Mouse (Mus musculus) telencephalon, adult 2 months (tissue): ENCODE measurements around the gene H2-D1.
"Not testable (repeated sequence)": the region's sequence is repeated elsewhere in the genome, so short reads cannot be mapped to it uniquely, and the experiment has no call there.

Source experiments
- DNase-seq: peaks from one replicate; pipeline ENCODE4 v3.0.0-alpha.2; 2011; ENCODE audit warnings: low read depth, low spot score

H2-D1 gene

DNA sequence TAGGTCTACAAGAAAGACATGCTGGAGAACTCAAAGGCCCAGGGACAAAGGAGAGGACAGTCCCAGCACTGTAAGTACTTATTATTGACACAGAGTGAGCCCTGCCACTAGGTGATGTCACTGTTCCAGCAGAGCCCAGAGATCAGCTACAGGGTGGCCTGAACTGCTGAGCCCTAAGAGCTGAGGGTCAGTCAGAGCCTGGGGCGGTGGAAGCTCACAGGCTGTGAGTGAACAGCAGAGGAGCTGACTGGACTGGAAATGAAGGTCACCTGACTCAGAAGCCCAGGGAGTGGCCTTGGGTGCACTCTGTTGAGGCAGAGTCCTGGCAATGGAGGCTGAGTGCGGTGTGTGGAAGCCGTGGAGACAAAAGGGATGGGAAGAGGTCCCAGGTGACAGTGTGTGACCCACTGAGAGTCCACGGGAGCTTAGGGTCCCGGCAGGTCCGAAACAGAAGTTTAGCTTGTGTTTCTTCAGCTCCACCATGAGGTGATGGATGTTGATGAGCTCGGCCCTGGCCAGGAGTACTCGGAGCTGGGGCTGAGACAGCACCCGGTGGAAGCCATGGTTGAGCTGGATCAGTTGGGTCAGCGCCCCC lies 41.3 kb downstream of the H2-D1 start:
- no peak for DNase-seq

DNA sequence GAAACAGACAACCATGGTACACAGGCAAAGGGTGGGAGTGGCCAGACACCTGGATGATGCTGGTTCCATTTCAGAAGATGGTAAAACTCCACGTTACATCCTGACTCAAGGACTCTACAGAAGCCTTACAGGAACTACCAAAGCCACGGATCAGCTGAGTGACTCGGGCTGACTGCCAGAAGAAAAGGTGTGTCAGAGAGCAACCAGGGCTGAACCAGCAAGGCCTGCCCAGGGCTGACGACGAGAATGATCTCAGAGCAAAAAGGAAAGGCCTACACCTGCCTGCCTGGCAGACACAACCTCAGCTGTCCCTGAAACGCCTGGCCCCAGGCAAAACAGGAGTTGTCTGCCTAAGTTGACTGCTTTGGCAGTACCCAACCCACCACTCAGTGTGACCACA lies 41.9 kb downstream of the H2-D1 start:
- DNase-seq: no peak

DNA sequence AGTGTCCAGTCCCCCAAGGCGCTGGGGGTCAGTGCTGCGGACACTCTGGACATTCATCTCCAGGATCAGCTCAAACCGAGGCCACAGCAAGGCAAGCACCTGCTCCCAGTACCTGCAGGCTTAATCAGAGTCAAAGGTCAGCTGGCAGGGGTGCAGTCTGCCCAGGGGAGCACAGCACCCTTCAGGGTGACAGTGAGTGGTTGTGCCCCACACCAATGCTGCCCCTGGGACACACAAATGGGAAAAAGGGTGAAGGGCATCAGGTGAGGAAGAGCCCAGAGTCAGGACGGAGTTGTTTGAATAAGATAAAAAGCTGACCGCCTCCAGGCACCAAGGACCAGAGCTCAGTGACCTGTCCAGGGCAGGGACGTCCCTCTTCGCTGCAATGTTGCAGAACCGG lies 42.4 kb downstream of the H2-D1 start:
- DNase-seq: not testable (repeated sequence)
